Mouse (Mus musculus) heart, embryonic 15.5 days (tissue): ENCODE measurements around the gene 1700021F07Rik. TPM values are rescaled to one million over a fixed set of nuclear protein-coding genes. Genes with fewer than 3 reads are reported as not detected.

ENCODE experiments used
- ATAC-seq: fragments of 200-750 bp; cut with Nextera tagmentation; replicated peaks from 2 replicates; pipeline ENCODE4 v1.8.0; 2017; ENCODE audit warnings: low read depth, moderate TSS enrichment; ENCODE audit not compliant: insufficient number of reproducible peaks, insufficient read depth, low FRiP score
- H3K27ac ChIP-seq: fragments of 300-500 bp; sonication (generic); 2 replicates; pipeline ENCODE4 v1.5.1; 2015; ENCODE audit warnings: mild to moderate bottlenecking, inconsistent platforms
- H3K27me3 ChIP-seq: fragments of 300-500 bp; sonication (generic); 2 replicates; pipeline ENCODE4 v1.6.1; 2015; ENCODE audit warnings: inconsistent platforms
- H3K36me3 ChIP-seq: fragments of 300-500 bp; sonication (generic); 2 replicates; pipeline ENCODE4 v1.6.1; 2015; ENCODE audit warnings: mild to moderate bottlenecking, inconsistent platforms
- H3K4me1 ChIP-seq: fragments of 300-500 bp; sonication (generic); replicated peaks from 2 replicates; pipeline ENCODE4 v1.6.1; 2015; ENCODE audit warnings: inconsistent platforms
- H3K4me2 ChIP-seq: fragments of 300-500 bp; sonication (generic); 2 replicates; pipeline ENCODE4 v1.6.1; 2015; ENCODE audit warnings: inconsistent platforms, mild to moderate bottlenecking, moderate library complexity
- H3K4me3 ChIP-seq: fragments of 300-500 bp; sonication (generic); 2 replicates; pipeline ENCODE4 v1.5.1; 2015; ENCODE audit warnings: mild to moderate bottlenecking, inconsistent platforms
- H3K9ac ChIP-seq: fragments of 300-500 bp; sonication (generic); 2 replicates; pipeline ENCODE4 v1.6.1; 2015; ENCODE audit warnings: mild to moderate bottlenecking, inconsistent platforms
- H3K9me3 ChIP-seq: fragments of 300-500 bp; sonication (generic); replicated peaks from 2 replicates; pipeline ENCODE4 v1.6.1; 2016; ENCODE audit warnings: inconsistent platforms
- WGBS: fragments of 180-500 bp; shearing (Covaris S2); methylation state at CpG from one replicate; pipeline ENCODE4 v1.1.7; 2015; ENCODE audit warnings: mixed read lengths; 5-methylcytosine and 5-hydroxymethylcytosine counted together
- polyA plus RNA-seq: library from polyadenylated mRNA; unstranded; fragments of >200 nt; fragmentation: Nextera tagmentation; extraction: Ambion mirVana; gene quantifications from 2 replicates; pipeline ENCODE4 v1.2.1, GENCODE M21; 2015

The 1700021F07Rik gene
- polyA plus RNA-seq, 1 experiment from 2014 or later, result not detected

DNA sequence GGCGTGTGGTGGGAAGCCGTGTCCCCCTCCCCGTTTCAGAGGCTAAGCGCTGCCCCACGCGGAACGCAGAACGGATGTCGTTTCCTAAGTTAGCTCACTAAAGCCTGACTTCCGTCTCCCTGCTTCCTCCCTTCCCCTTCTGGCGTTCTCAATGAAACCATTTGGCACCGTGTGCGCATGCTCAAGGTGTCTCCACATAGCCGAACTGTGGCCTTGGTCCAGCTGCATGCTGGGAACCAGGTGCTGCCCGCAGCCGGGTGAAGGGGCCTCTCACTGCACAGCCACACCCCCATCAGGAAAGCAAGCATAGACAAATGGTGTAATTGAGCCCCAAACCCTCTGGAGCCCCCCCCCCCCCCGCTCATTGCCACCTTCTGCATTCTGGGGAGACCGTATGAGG lies 13.0 kb downstream of the 1700021F07Rik start:
- no peak overlapping the region for H3K9ac ChIP-seq
- no peak overlapping the region for H3K4me3 ChIP-seq
- H3K9me3 ChIP-seq, result no peaks in the 10 kb centered on the region
- no peaks in the 10 kb centered on the region for H3K36me3 ChIP-seq
- WGBS, result 81% methylated on average over 18 of the region's 18 CpGs
- H3K4me2 ChIP-seq, result no peak overlapping the region
- H3K27me3 ChIP-seq, result 0 out of 2 replicates have a peak, but pooled peaks cover 3% of the 10 kb centered on the region
- no peak overlapping the region for H3K27ac ChIP-seq
- ATAC-seq, result no peak
- H3K4me1 ChIP-seq, result peaks cover 10% of the 10 kb centered on the region; the same call in 1 of the 2 replicates

DNA sequence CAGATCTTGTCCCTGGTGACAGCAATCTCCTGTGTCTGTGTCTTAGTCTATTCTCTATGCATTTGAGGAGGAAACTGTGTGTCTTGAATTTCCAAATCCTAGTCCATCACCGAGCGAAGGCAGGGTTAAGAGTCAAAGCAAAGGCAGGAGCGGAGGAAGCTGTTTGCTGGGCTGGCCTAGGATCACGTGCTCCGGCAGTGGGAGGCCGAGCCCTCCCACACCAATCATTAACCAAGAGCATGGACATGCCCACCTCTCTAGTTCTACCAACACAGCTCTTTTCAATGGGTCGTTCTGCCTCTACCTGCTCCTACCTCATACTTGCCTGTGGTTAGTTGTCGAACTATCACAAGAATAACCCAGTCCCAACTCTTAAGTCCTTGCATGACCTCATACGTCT lies 13.5 kb downstream of the 1700021F07Rik start:
- no peak overlapping the region for H3K4me3 ChIP-seq
- no peak for ATAC-seq
- H3K9ac ChIP-seq, result no peak overlapping the region
- no peak overlapping the region for H3K27ac ChIP-seq
- no peaks in the 10 kb centered on the region for H3K9me3 ChIP-seq
- H3K36me3 ChIP-seq, result no peaks in the 10 kb centered on the region
- 0 out of 2 replicates have a peak, but pooled peaks cover 3% of the 10 kb centered on the region for H3K27me3 ChIP-seq
- H3K4me2 ChIP-seq, result no peak overlapping the region
- H3K4me1 ChIP-seq, result peaks cover 11% of the 10 kb centered on the region; the same call in 1 of the 2 replicates
- 89% methylated on average over 9 of the region's 9 CpGs for WGBS

DNA sequence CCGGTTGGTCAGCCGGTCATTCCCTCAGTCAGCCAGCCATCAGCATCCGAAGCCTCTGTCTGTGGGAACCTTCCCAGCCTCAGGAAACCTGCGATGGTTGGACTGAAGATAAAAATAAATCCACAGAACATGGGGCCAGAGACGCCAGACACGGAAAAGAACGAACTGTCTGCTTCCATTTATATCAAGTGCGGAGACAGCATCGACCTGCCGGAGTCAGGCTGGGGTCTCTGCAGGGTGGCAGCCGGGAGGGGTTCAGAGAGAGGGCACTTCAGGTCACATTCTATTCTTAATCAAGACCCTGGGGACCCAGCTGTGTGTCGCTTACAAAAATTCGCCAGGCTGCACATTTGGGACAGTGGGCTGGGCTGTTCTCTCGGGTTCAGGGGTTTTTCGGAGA lies 17.4 kb downstream of the 1700021F07Rik start:
- Histone ChIP-seq H3K4me2 (peak overlapping the region; percentile 12; the same call in 1 of the 2 replicates), H3K36me3 (no peaks in the 10 kb centered on the region), H3K27me3 (peaks cover 3% of the 10 kb centered on the region), H3K9me3 (no peaks in the 10 kb centered on the region), H3K27ac (no peak overlapping the region), H3K4me1 (peaks cover 11% of the 10 kb centered on the region; the same call in 1 of the 2 replicates), H3K4me3 (no peak overlapping the region), H3K9ac (no peak overlapping the region)
- 34% methylated on average over 15 of the region's 15 CpGs for WGBS
- ATAC-seq, result no peak

DNA sequence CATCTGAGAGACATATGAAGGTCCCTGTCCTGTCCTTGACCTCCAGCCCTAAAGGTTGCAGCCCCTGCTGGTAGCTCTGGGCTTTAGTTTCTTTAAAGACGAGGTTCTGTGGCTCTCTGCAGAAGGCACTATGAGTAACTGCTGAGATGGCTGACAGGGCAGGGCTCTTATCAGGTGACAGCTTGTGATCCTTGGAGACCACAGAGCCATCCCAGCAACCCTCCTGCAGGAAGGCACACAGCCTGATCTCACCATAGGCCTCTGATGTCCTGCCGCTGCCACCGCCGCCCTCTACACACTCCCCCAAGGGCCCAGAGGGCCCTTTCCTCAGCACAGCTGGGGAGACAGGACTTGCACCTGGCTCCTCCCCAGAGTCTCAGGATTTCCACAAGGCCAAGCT lies 19.4 kb downstream of the 1700021F07Rik start:
- Histone ChIP-seq H3K4me3 (no peak overlapping the region), H3K27me3 (peaks cover 13% of the 10 kb centered on the region), H3K4me1 (peaks cover 11% of the 10 kb centered on the region; the same call in 1 of the 2 replicates), H3K9me3 (no peaks in the 10 kb centered on the region), H3K27ac (no peak overlapping the region), H3K36me3 (no peaks in the 10 kb centered on the region), H3K4me2 (no peak overlapping the region), H3K9ac (no peak overlapping the region)
- no peak for ATAC-seq
- 45% methylated on average over 4 of the region's 4 CpGs for WGBS

DNA sequence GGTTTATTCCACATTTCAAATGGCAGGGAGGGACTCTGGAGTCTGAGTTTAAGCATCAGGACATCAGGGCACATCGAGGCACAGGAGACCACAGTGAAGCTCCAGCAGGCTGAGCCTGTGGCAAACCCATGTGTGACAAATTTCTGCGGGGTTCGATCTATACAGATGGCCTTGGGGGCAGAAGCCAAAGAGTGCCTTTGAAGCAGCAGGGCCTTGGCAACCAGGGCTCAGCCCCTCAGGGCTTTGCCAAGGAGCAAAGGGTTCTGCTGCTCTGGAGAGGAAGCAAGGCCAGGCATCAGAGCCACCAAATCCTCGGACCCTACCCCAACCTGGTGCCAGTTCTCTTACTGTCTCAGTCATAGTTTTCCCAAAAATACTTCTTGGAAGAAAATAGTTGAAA lies 20.3 kb downstream of the 1700021F07Rik start:
- 85% methylated on average over 4 of the region's 4 CpGs for WGBS
- ATAC-seq, result no peak
- no peak overlapping the region for H3K4me3 ChIP-seq
- peaks cover 13% of the 10 kb centered on the region for H3K27me3 ChIP-seq
- peaks cover 11% of the 10 kb centered on the region; the same call in 1 of the 2 replicates for H3K4me1 ChIP-seq
- H3K9ac ChIP-seq, result no peak overlapping the region
- no peaks in the 10 kb centered on the region for H3K9me3 ChIP-seq
- H3K27ac ChIP-seq, result no peak overlapping the region
- H3K4me2 ChIP-seq, result no peak overlapping the region
- no peaks in the 10 kb centered on the region for H3K36me3 ChIP-seq

DNA sequence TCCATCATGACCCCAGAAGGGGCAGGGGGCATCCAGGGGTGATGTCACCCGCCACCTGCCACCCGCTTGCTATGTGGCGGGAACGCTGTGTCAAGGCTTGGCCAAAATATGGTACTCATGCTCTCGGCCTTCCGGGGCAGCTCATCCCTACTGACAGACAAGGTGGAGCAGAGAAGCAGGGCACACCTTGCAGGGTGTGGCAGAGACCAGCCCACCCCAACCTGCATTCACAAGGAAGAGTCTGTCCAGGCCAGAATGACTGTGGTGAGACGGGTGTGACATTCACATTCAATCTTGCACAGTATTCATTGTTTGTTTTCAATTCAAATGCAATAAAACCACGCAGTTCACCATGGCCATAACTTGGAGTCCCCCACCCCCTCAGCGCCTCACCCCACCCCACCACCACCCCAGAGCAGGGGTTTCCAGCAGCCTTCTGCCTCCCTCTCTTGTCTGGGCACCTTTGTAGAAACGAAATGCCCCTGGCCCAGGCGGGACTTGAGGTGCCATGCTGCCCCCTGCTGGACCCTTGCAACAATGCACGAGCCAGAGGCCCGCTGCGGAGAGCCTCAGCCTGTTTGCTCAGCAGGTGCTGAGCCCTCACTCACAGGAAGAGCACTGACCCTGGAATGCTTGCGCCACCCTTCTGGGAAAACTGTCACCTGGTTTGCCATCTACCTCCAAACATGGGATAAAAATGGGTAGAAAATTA lies 23.8 kb downstream of the 1700021F07Rik start:
- Histone ChIP-seq H3K27ac (no peak overlapping the region), H3K9me3 (no peaks in the 10 kb centered on the region), H3K4me3 (no peak overlapping the region), H3K27me3 (peaks cover 13% of the 10 kb centered on the region), H3K4me1 (no peaks in the 10 kb centered on the region), H3K9ac (no peak overlapping the region), H3K36me3 (no peaks in the 10 kb centered on the region), H3K4me2 (no peak overlapping the region)
- 43% methylated on average over 15 of the region's 15 CpGs for whole genome bisulfite sequencing
- peak; percentile 29; the same call in 1 of the 2 replicates for ATAC-seq

DNA sequence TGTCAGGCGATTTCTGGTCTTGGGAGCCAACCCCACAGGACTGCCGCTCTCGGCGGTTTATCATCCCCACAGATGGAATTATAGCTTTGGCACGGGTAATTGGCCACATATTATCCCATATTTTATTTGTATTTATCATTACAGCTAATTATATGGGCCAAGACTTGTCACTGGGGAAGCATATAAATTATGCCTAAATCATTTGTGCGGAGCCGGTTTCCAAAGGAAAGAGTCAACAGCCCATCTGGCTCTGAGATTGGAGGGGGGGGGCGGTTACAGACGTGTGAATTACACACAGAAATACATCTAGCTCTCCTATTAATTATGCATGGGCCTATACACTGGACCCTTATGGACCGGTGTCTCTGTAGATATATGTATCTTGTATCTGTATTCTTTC lies 26.9 kb downstream of the 1700021F07Rik start:
- Histone ChIP-seq H3K27ac (no peak overlapping the region), H3K4me3 (no peak overlapping the region), H3K36me3 (no peaks in the 10 kb centered on the region), H3K9me3 (no peaks in the 10 kb centered on the region), H3K9ac (no peak overlapping the region), H3K4me2 (no peak overlapping the region), H3K4me1 (no peaks in the 10 kb centered on the region), H3K27me3 (peaks cover 30% of the 10 kb centered on the region)
- ATAC-seq, result no peak
- 83% methylated on average over 10 of the region's 10 CpGs for WGBS

DNA sequence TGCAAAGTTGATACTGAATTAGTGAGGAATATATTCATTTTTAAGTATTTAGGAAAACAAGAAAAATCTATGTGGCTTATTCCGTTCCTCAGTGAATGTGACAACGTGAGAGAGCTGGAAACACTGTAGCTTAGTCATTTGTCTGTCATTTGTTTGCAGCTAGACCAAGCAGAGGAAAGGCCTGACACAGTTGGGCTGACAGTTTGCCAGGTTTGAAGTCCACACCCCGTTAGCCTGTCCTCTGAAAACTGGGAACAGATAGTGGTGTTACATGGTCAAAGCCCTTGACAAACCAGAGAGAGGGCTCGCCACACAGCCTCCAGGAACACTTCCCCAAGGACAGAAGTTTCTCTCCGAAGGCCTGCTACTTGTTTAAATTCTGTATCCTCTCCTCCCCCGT lies 28.3 kb downstream of the 1700021F07Rik start:
- Histone ChIP-seq H3K4me1 (no peaks in the 10 kb centered on the region), H3K4me3 (no peak overlapping the region), H3K4me2 (no peak overlapping the region), H3K27me3 (peaks cover 34% of the 10 kb centered on the region), H3K36me3 (no peaks in the 10 kb centered on the region), H3K9ac (no peak overlapping the region), H3K27ac (no peak overlapping the region), H3K9me3 (no peaks in the 10 kb centered on the region)
- ATAC-seq, result no peak
- 51% methylated on average over 6 of the region's 6 CpGs for WGBS

DNA sequence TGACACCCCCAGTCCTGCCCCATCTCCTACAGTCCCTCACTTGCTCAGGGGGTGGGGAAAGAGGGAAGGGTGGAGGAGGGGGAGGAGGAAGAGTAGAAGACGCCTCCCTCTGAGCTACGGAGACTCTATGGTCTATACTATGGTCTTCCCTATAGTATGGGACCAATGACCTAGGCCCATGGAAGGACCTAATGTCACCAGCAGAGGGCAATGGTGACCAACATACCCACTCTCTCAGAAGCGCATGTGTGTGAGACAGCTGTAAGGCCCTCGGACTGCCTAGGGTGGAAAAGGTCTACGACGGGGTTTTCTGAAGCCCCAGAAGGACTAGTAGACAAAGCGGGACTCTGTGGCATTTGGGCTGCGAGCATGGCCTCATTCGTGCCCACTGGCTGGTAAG lies 31.5 kb downstream of the 1700021F07Rik start:
- no peak for ATAC-seq
- peaks cover 28% of the 10 kb centered on the region for H3K27me3 ChIP-seq
- 43% methylated on average over 9 of the region's 9 CpGs for WGBS
- no peak overlapping the region for H3K9ac ChIP-seq
- no peak overlapping the region for H3K27ac ChIP-seq
- H3K4me1 ChIP-seq, result no peaks in the 10 kb centered on the region
- H3K9me3 ChIP-seq, result no peaks in the 10 kb centered on the region
- H3K4me3 ChIP-seq, result no peak overlapping the region
- H3K4me2 ChIP-seq, result no peak overlapping the region
- H3K36me3 ChIP-seq, result no peaks in the 10 kb centered on the region

DNA sequence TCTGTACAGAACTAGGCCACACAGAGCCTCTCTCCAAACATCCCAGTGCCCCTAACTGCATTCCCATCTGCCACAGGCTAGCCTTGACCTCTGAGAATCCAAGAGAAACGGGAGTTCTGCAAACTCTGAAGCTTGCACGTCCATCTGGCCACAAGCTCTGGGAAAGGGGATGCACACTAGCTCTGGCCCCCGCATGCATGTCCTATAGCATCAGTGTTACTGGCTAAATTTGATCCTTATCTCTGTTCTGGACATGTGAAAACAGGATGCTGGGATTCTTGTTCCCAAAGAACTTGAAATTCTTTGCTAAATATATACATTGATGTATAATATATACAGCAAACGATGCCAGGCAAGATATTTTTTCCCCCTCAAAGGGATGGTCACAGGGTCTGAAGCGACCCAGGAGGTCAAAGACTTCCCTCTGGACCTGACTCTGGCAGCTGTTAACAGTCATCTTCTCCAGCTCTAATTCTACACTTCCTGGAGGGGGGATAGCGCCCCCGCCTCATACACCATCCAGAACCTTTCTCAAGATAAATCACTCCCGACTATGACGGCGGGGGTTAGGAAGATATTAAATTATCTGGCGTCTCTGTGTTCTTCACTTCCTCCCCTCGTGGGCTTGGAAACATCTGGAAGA lies 36.5 kb downstream of the 1700021F07Rik start:
- peaks cover 18% of the 10 kb centered on the region for H3K27me3 ChIP-seq
- 57% methylated on average over 12 of the region's 12 CpGs for WGBS
- H3K4me3 ChIP-seq, result no peak overlapping the region
- H3K9me3 ChIP-seq, result no peaks in the 10 kb centered on the region
- ATAC-seq, result no peak
- H3K4me2 ChIP-seq, result no peak overlapping the region
- H3K36me3 ChIP-seq, result no peaks in the 10 kb centered on the region
- H3K27ac ChIP-seq, result no peak overlapping the region
- H3K9ac ChIP-seq, result no peak overlapping the region
- H3K4me1 ChIP-seq, result no peaks in the 10 kb centered on the region

DNA sequence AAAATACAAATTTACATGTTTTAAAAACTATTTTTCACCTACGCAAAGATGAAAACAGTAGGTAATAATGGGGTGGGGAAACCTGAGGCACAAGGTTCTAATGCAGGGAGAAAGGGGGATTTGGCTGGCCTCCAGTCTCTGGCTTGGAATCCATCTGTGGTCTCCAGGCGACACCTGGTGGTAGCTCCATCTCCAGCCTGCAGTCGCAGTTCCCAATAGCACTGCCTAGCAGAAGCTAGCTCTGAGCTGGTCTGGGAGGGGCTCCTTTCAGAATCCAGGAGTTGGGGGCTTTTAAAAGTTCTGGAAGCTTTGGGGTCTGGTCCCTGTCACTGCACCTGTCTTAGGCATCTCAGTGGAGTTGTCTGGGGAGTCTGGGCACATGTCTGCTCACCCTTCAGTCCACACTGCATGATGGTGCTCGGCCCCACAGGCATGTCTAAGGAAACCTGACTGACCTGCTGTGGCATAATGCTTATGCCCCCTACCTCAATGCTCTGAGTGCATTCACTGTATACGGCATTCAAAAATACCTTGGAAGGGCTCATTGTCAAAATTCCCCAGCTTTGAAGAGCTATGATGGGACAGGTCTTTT lies 39.6 kb downstream of the 1700021F07Rik start:
- Histone ChIP-seq H3K36me3 (no peaks in the 10 kb centered on the region), H3K9me3 (no peaks in the 10 kb centered on the region), H3K4me3 (no peak overlapping the region), H3K9ac (no peak overlapping the region), H3K4me2 (no peak overlapping the region), H3K27me3 (0 out of 2 replicates have a peak, but pooled peaks cover 4% of the 10 kb centered on the region), H3K4me1 (no peaks in the 10 kb centered on the region), H3K27ac (no peak overlapping the region)
- 38% methylated on average over 5 of the region's 5 CpGs for WGBS
- ATAC-seq, result no peak
